Mouse (Mus musculus): ENCODE measurements around the gene Ahcyl1. TPM values are rescaled to one million over a fixed set of nuclear protein-coding genes. Genes with fewer than 3 reads are reported as not detected.

Ahcyl1 gene
- total and polyA plus RNA-seq, 3 experiments: 31.3 to 83.4 (median 32.5) TPM

DNA sequence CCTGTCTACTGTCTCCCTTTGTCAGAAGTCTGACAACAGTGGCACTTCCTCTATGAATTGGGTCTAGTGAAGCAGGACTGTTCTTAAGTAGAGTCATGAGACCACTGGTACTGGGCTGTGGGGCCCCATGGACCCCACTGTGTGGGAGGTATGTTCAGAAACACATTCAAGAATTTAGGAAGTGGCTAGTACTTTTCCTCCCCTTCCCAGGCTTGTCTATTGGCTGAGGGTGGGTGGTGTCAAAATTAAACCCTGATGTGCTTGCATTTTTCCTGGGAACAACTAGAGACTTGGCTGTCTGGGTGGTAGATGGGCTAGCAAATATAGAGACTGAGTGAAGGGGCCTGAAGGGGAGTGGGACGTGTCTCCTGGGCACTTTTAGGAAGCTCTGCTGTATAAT is 32.1 kb upstream of the Ahcyl1 start:
- Histone ChIP-seq H3K27ac (ENCODE audit: insufficient read depth, low read depth) (no peak overlapping the region), H3K36me3 (replicated peaks in 1 of 2; ENCODE audit: control insufficient read depth in 1 of 2, insufficient read depth in 1 of 2, low read length in 1 of 2) (no peaks in the 10 kb centered on the region), H3K4me3 (replicated peaks in 1 of 3; ENCODE audit: low read depth in 2 of 3, low read length in 2 of 3, poor library complexity in 1 of 3) (no peak overlapping the region), H3K4me2 (ENCODE audit: insufficient read depth, low read depth, poor library complexity, severe bottlenecking) (no peak overlapping the region), H3K9ac (ENCODE audit: insufficient read depth, low read depth) (no peak overlapping the region), H3K4me1 (ENCODE audit: control insufficient read depth in 1 of 2, insufficient read depth in 2 of 2) (0 out of 4 replicates have a peak, but pooled peaks cover 0 to 2% of the 10 kb centered on the region in 2 experiments), H3K79me2 (replicated peaks; ENCODE audit: control insufficient read depth, extremely low read depth, insufficient read depth, poor library complexity, severe bottlenecking) (no peaks in the 10 kb centered on the region), H3K9me3 (replicated peaks; ENCODE audit: low read length) (no peaks in the 10 kb centered on the region), H3K27me3 (replicated peaks) (peaks cover 2% of the 10 kb centered on the region)
- DNase-seq (ENCODE audit: extremely low read depth): no peak
- TF ChIP-seq MYC (IDR thresholded peaks at IDR 0.05; ENCODE audit: low read depth, low read length) (no peak), SIN3A (IDR thresholded peaks at IDR 0.05; ENCODE audit: low read length) (no peak), ZNF384 (IDR thresholded peaks at IDR 0.05; ENCODE audit: low read depth, low read length) (no peak), POLR2AphosphoS2 (IDR thresholded peaks at IDR 0.05; ENCODE audit: low read depth, low read length) (no peak), EP300 (IDR thresholded peaks at IDR 0.05; ENCODE audit: low read length) (no peak), CHD1 (IDR thresholded peaks at IDR 0.05; ENCODE audit: low read depth, low read length) (no peak), JUND (conservative IDR thresholded peaks at IDR 0.05; ENCODE audit: low read depth, low read length) (no peak), HCFC1 (IDR thresholded peaks at IDR 0.05; ENCODE audit: low read depth, low read length) (no peak), IRF4 (IDR thresholded peaks at IDR 0.05; ENCODE audit: low read depth, low read length) (no peak)
- dilution Hi-C loops (cut with MboI; ENCODE audit: extremely low pct_ligation_motif_present, extremely low pct_unique_long_range_greater_than_20kb, low sequenced_read_pairs) (no loop called here), in situ Hi-C loops (cut with MboI; ENCODE audit: low pct_ligation_motif_present, low pct_unique_long_range_greater_than_20kb, low sequenced_read_pairs) (no loop called here)

DNA sequence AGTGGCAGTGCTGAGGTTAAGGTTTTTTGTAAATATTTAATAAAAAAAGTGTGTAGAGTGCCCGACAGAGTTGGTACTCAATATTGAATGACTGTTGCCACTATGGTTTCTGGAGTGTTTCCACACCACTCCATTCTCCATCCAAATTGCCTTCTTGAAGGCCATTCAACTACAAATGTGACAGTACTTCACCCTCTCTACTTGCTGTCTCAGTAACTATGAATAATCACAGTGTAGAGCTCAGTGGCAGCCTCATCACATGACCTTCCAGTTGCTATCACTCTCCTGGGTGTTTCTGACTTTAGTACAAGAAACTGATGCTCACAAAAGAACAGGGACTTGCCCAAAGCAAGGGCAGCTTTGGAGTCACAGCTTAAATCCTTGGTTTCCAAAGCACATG is 19.6 kb upstream of the Ahcyl1 start:
- dilution Hi-C loops (cut with MboI; ENCODE audit: extremely low pct_ligation_motif_present, extremely low pct_unique_long_range_greater_than_20kb, low sequenced_read_pairs): no loop called here
- 0 out of 4 replicates have a peak, but pooled peaks cover 0 to 3% of the 10 kb centered on the region in 2 experiments for H3K4me1 ChIP-seq (ENCODE audit: control insufficient read depth in 1 of 2, insufficient read depth in 2 of 2)
- no peak overlapping the region for H3K27ac ChIP-seq (ENCODE audit: insufficient read depth, low read depth)
- H3K27me3 ChIP-seq (replicated peaks): no peaks in the 10 kb centered on the region
- DNase-seq (ENCODE audit: extremely low read depth): no peak
- H3K9ac ChIP-seq (ENCODE audit: insufficient read depth, low read depth): no peak overlapping the region
- in situ Hi-C loops (cut with MboI; ENCODE audit: low pct_ligation_motif_present, low pct_unique_long_range_greater_than_20kb, low sequenced_read_pairs): no loop called here
- no peak overlapping the region for H3K4me2 ChIP-seq (ENCODE audit: insufficient read depth, low read depth, poor library complexity, severe bottlenecking)
- H3K4me3 ChIP-seq (replicated peaks in 1 of 3; ENCODE audit: low read depth in 2 of 3, low read length in 2 of 3, poor library complexity in 1 of 3): no peak overlapping the region
- H3K9me3 ChIP-seq (replicated peaks; ENCODE audit: low read length): no peaks in the 10 kb centered on the region
- H3K36me3 ChIP-seq (replicated peaks in 1 of 2; ENCODE audit: control insufficient read depth in 1 of 2, insufficient read depth in 1 of 2, low read length in 1 of 2): no peaks in the 10 kb centered on the region
- H3K79me2 ChIP-seq (replicated peaks; ENCODE audit: control insufficient read depth, extremely low read depth, insufficient read depth, poor library complexity, severe bottlenecking): no peaks in the 10 kb centered on the region
- no peak for TF ChIP-seq JUND (conservative IDR thresholded peaks at IDR 0.05; ENCODE audit: low read depth, low read length)
- TF ChIP-seq SIN3A (IDR thresholded peaks at IDR 0.05; ENCODE audit: low read length): no peak
- TF ChIP-seq HCFC1 (IDR thresholded peaks at IDR 0.05; ENCODE audit: low read depth, low read length): no peak
- TF ChIP-seq NRF1 (IDR thresholded peaks at IDR 0.05; ENCODE audit: low read depth, low read length): no peak
- no peak for TF ChIP-seq MAFK (IDR thresholded peaks at IDR 0.05; ENCODE audit: insufficient replicate concordance, low read length)
- no peak for TF ChIP-seq ZNF384 (IDR thresholded peaks at IDR 0.05; ENCODE audit: low read depth, low read length)
- TF ChIP-seq ZC3H11A (IDR thresholded peaks at IDR 0.05; ENCODE audit: low read depth, low read length): no peak
- TF ChIP-seq GABPA (IDR thresholded peaks at IDR 0.05; ENCODE audit: insufficient replicate concordance, low read depth, low read length): no peak
- TF ChIP-seq KAT2A (IDR thresholded peaks at IDR 0.05; ENCODE audit: insufficient replicate concordance, low read length): no peak
- no peak for TF ChIP-seq E2F4 (IDR thresholded peaks at IDR 0.05; ENCODE audit: insufficient replicate concordance, low read depth, low read length)
- TF ChIP-seq MYC (IDR thresholded peaks at IDR 0.05; ENCODE audit: low read depth, low read length): no peak
- TF ChIP-seq USF1 (IDR thresholded peaks at IDR 0.05; ENCODE audit: low read depth, low read length): no peak
- no peak for TF ChIP-seq ELF1 (IDR thresholded peaks at IDR 0.05; ENCODE audit: low read depth, low read length)
- no peak for TF ChIP-seq JUN (IDR thresholded peaks at IDR 0.05; ENCODE audit: insufficient read depth, low read depth, low read length)
- no peak for TF ChIP-seq NELFE (IDR thresholded peaks at IDR 0.05; ENCODE audit: low read depth, low read length)
- no peak for TF ChIP-seq RCOR1 (conservative IDR thresholded peaks at IDR 0.05; ENCODE audit: low read depth, low read length)
- TF ChIP-seq TBP (conservative IDR thresholded peaks at IDR 0.05; ENCODE audit: low read depth, low read length): no peak
- TF ChIP-seq PAX5 (IDR thresholded peaks at IDR 0.05; ENCODE audit: low read length): no peak
- no peak for TF ChIP-seq MEF2A (IDR thresholded peaks at IDR 0.05; ENCODE audit: borderline replicate concordance, low read depth, low read length)
- TF ChIP-seq POLR2AphosphoS2 (IDR thresholded peaks at IDR 0.05; ENCODE audit: low read depth, low read length): no peak
